Mouse (Mus musculus) CD4-positive, CD25-positive, alpha-beta regulatory T cell, adult 2 months (primary cell): ENCODE measurements around the gene Igf1r.

ENCODE experiments used
- DNase-seq: peaks from one replicate; pipeline ENCODE4 v3.0.0-alpha.2; 2012; ENCODE audit warnings: low read depth, low spot score

Igf1r gene

GRCm38 (mm10) chr7:67952777-67953700 is at the start of gene Igf1r:
Igf1r (plus strand) TSS chr7:67952827.
- DNase-seq = peak; percentile 60

GRCm38 (mm10) chr7:67906358-67906757 is 46.3 kb upstream of the Igf1r start:
- DNase-seq = no peak

GRCm38 (mm10) chr7:67907786-67908400 is 44.7 kb upstream of the Igf1r start:
- no peak for DNase-seq

- no peak for DNase-seq
Observed at GRCm38 (mm10) chr7:67910528-67910927, 42.1 kb upstream of the Igf1r start.

DNA sequence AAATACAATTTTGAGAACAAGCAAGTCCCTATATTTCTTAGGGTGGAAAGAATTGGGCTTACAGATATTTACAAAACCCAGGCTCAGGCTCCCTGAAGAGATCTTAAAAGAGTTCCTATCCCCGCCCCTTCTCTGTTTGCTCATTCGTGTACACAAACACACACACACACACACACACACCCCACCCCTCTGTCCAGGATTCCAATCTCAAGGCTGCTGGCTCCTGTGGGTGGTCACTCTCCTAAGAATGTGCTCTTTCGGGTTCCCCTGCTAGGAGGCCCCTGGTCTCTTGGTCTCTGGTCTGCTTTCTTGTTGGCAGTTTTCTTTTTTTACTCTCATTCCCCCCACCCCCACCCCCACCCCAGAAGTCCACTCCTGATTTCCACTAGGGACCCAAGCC is 41.7 kb upstream of the Igf1r start:
- no peak for DNase-seq

- peak; percentile 8 for DNase-seq
Observed at GRCm38 (mm10) chr7:67911841-67912240, 40.8 kb upstream of the Igf1r start.

GRCm38 (mm10) chr7:67916960-67917359 is 35.7 kb upstream of the Igf1r start:
- DNase-seq = no peak

- DNase-seq = no peak
Observed at GRCm38 (mm10) chr7:67917753-67918152, 34.9 kb upstream of the Igf1r start.

GRCm38 (mm10) chr7:67919467-67919866 is 33.2 kb upstream of the Igf1r start:
- DNase-seq = no peak

- DNase-seq = no peak
Observed at GRCm38 (mm10) chr7:67924215-67924614, 28.4 kb upstream of the Igf1r start.

- DNase-seq = no peak
Observed at GRCm38 (mm10) chr7:67930132-67930531, 22.5 kb upstream of the Igf1r start.

DNA sequence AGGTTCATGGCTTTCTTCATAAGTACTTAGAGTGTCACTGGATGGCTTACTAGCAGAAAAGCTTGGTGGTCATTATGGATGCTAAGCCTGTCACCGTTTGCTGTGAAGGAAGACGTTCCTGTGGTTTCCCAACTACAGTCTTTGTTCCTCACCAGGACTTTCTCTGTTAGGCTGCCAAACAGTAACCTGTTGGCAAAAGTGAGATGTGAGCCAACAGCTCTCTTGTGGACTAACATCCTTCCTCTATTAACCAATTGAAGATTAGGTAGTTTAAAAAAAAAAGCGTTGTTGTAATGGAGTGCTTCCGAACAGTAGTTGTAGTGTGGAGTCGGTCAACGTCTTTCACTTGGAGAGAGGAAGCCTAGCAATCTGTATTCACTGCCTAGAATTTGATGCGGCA is 15.8 kb upstream of the Igf1r start:
- no peak for DNase-seq

DNA sequence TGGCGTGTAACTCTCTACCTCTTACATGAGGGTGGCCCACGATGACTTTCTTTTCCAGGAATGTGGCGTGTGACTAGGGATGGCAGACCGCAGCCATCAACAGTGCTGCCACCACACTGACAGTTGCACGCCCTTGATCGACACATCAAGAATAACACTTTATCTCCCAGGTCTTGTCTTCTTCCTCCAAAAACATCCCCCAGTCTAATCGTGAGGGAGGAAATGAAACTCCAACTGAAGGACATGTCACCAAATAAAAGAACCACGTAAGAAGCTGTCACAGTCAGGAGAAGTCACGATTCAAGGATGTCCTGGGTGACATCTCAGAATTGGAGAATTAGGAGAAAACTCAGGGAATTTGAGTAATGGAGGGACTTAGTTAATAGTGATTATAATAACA is 8.8 kb upstream of the Igf1r start:
- DNase-seq = no peak

GRCm38 (mm10) chr7:67946901-67947300 is 5.7 kb upstream of the Igf1r start:
- no peak for DNase-seq

GRCm38 (mm10) chr7:67950346-67950814 is 2.2 kb upstream of the Igf1r start:
- no peak for DNase-seq

- DNase-seq = peak; percentile 83
Observed at GRCm38 (mm10) chr7:67950815-67951531, 1.7 kb upstream of the Igf1r start.

DNA sequence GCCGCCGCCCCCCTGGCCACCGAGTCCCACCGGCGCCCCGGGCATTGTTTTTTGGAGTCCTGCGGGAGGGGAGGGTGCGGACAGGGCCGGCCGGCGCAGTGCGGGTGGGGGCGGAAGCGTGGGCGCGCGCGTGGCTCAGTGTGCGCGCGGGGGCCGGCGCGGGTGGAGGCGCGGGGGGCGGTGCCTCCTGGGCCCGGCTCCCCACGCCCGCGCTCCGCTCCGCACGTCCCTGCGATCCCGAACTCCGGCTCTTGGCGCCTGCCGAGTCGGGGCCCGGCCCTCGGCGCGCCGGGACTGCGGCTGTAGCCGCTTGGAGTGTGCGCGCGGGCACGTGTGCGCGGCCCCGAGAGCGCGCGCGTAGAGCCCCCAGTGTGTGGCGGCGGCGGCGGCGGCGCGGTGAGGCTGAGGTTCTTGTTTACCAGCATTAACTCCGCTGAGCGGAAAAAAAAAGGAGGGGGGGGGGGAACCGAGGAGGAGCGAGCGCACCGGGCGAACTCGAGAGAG is 1.0 kb upstream of the Igf1r start:
- DNase-seq = peak; percentile 92

- peak; percentile 62 for DNase-seq
Observed at GRCm38 (mm10) chr7:67952036-67952681, 468 bp upstream of the Igf1r start.

DNA sequence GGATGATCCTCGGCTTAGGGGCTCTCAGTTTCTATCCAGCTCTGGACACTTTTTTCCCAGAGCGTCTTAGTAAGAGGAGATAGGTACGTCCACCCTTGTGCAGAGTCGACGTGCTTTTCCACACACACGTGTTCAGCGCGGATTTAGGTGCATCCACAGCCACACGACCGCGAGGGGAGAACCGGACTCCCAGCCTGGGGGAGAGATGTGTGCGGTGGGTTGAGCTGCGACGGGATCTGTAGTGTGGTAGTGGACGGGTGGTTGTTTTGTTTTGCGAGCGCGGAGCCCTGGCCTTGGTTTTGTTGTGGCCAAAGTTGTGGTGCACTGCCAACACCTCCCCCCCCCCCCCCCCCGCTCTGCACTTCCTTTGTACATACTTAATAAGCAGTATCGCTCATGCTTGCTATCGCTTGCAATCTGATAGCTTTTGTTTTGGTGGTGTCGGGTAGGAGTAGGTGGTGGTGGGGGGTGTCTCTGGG is 1.2 kb downstream of the Igf1r start:
- DNase-seq = peak; percentile 47

DNA sequence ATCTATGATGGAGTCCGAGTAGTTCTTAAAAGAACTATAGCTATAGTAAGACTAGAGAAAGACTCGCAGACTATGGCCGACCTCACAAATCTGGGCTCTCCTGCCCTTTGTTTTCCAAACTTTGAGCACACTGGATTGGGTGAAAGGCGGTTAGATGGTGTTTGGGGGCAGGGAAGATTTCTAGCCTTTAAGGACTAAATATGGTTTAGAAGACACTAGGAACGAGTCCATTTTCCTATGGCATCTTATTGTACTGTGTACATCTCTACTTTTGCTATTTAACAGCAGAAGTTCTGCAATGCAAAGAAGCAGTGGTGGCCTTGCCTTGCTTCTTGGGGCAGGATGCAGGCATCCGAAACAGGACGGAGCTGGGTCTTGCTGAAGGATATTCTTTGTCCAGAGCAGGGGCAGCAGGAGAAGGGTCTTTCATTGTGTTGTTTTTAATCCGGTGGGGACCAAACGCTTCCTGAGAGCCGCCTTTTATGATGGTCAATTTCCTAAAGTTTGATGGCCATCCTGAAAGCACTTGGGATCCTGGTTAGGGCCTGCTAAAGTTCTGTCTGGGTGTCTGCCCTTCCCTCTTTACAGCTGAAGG is 2.1 kb downstream of the Igf1r start:
- DNase-seq = no peak

GRCm38 (mm10) chr7:67955276-67955675 is 2.6 kb downstream of the Igf1r start:
- DNase-seq = no peak
